Mouse (Mus musculus) kidney, embryonic 14.5 days (tissue): Measurements from ENCODE around the gene Dnaaf5. TPM values are rescaled to one million over a fixed set of nuclear protein-coding genes. Genes with fewer than 3 reads are reported as not detected.

Experiments
- ATAC-seq: fragments of 200-750 bp; cut with Nextera tagmentation; 2 replicates; pipeline ENCODE4 v1.8.0; 2017; ENCODE audit warnings: moderate number of reproducible peaks, mild to moderate bottlenecking, moderate TSS enrichment, moderate library complexity; ENCODE audit not compliant: low FRiP score, low TSS enrichment
- H3K27ac ChIP-seq: fragments of 300-500 bp; sonication (generic); 2 replicates; pipeline ENCODE4 v1.5.1; 2014; ENCODE audit warnings: low read depth, mild to moderate bottlenecking, low read length, moderate library complexity, mixed read lengths
- H3K27me3 ChIP-seq: fragments of 300-500 bp; sonication (generic); 2 replicates; pipeline ENCODE4 v1.6.1; 2014; ENCODE audit warnings: mild to moderate bottlenecking, low read length; ENCODE audit not compliant: control insufficient read depth, insufficient read depth
- H3K36me3 ChIP-seq: fragments of 300-500 bp; sonication (generic); 2 replicates; pipeline ENCODE4 v1.6.1; 2014; ENCODE audit warnings: low read length, mixed read lengths; ENCODE audit not compliant: control insufficient read depth, insufficient read depth
- H3K4me1 ChIP-seq: fragments of 300-500 bp; sonication (generic); 2 replicates; pipeline ENCODE4 v1.6.1; 2014; ENCODE audit warnings: low read length, mixed read lengths; ENCODE audit not compliant: control insufficient read depth, insufficient read depth
- H3K4me2 ChIP-seq: fragments of 300-500 bp; sonication (generic); replicated peaks from 2 replicates; pipeline ENCODE4 v1.6.1; 2014; ENCODE audit warnings: low read depth, mild to moderate bottlenecking, low read length
- H3K4me3 ChIP-seq: fragments of 300-500 bp; sonication (generic); 2 replicates; pipeline ENCODE4 v1.5.1; 2014; ENCODE audit warnings: mild to moderate bottlenecking, low read length
- H3K9ac ChIP-seq: fragments of 300-500 bp; sonication (generic); 2 replicates; pipeline ENCODE4 v1.6.1; 2014; ENCODE audit warnings: low read depth, mild to moderate bottlenecking, low read length, moderate library complexity
- H3K9me3 ChIP-seq: fragments of 300-500 bp; sonication (generic); 2 replicates; pipeline ENCODE4 v1.6.1; 2016; ENCODE audit warnings: low read length; ENCODE audit not compliant: control insufficient read depth
- WGBS: fragments of 180-500 bp; shearing (Covaris S2); extraction: QIAGEN DNeasy Blood & Tissue Kit; methylation state at CpG from one replicate; pipeline ENCODE4 v1.1.7; 2014; 5-methylcytosine and 5-hydroxymethylcytosine counted together
- polyA plus RNA-seq: library from polyadenylated mRNA; unstranded; fragments of >200 nt; fragmentation: Nextera tagmentation; extraction: Ambion mirVana; gene quantifications from 2 replicates; pipeline ENCODE4 v1.2.1, GENCODE M21; 2014

Gene Dnaaf5
- polyA plus RNA-seq, 1 experiment from 2014 or later, result 11.5 TPM

DNA sequence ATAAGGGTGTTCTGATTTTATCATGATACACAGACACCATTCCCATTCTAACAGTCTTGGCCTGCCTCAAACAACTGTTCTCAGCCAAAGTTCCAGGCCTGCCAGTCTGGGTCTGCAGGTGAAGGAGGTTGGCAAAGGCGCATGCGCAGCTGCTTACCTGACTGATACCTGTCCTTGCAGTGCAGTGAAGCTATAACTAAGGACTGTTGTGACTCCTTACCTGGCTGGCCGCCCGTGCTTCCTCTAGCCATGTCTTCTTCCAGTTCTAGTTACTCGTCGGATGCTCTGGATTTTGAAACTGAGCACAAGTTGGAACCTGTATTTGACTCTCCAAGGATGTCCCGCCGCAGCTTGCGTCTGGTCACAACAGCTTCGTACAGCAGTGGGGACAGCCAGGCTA lies 73.3 kb downstream of the Dnaaf5 start:
- Histone ChIP-seq H3K4me2 (no peak overlapping the region), H3K4me3 (no peak overlapping the region), H3K36me3 (peaks cover 65% of the 10 kb centered on the region), H3K27me3 (no peaks in the 10 kb centered on the region), H3K27ac (no peak overlapping the region), H3K9me3 (no peaks in the 10 kb centered on the region), H3K9ac (no peak overlapping the region), H3K4me1 (no peaks in the 10 kb centered on the region)
- 95% methylated on average over 10 of the region's 10 CpGs for WGBS
- ATAC-seq, result no peak

DNA sequence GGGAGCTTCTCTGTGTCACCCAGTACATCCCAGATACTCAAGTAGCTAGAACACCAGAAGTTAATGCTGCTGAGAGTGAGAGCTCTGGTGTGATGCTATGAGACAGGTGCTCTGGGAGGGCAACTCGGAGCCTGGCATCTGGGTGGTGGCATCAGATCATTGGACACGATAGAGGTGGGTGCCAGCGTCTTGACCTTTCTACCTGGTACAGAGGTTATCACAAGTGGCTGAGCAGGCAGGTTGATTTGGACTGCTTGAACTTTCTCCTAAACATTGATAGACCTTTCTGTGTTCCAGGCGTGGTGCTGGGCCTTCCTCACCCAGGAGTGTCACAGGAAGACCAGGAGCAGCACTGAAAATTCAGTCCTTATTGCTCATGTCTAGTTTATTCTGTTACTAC lies 77.2 kb downstream of the Dnaaf5 start:
- no peaks in the 10 kb centered on the region for H3K27me3 ChIP-seq
- no peak overlapping the region for H3K9ac ChIP-seq
- no peak overlapping the region for H3K4me3 ChIP-seq
- H3K27ac ChIP-seq, result no peak overlapping the region
- H3K9me3 ChIP-seq, result no peaks in the 10 kb centered on the region
- H3K4me1 ChIP-seq, result no peaks in the 10 kb centered on the region
- peaks cover 81% of the 10 kb centered on the region for H3K36me3 ChIP-seq
- WGBS, result 90% methylated on average over 4 of the region's 4 CpGs
- no peak overlapping the region for H3K4me2 ChIP-seq
- no peak for ATAC-seq

DNA sequence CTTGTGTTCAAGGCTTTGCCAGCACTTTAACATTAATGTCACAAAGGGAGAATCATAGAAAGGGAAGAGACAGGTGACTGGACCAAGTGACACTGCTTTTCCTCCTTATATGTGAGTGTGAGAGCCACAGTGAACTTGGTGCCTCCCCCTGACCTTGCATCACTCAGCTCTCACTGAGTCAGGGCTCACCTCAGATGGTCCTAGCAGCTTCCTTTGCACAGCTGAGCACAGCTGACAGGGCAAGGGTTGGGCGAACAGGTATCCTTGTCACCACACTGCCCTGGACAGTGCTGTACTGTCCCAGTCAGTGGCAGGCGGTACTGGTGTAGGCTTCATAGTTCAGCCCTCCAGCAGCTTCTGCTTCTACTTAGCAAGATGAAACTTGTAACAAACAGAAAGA lies 77.6 kb downstream of the Dnaaf5 start:
- Histone ChIP-seq H3K27ac (no peak overlapping the region), H3K4me2 (no peak overlapping the region), H3K27me3 (no peaks in the 10 kb centered on the region), H3K9ac (no peak overlapping the region), H3K36me3 (peaks cover 78% of the 10 kb centered on the region), H3K4me1 (no peaks in the 10 kb centered on the region), H3K9me3 (no peaks in the 10 kb centered on the region), H3K4me3 (no peak overlapping the region)
- ATAC-seq, result no peak
- WGBS, result 96% methylated on average over 2 of the region's 2 CpGs

DNA sequence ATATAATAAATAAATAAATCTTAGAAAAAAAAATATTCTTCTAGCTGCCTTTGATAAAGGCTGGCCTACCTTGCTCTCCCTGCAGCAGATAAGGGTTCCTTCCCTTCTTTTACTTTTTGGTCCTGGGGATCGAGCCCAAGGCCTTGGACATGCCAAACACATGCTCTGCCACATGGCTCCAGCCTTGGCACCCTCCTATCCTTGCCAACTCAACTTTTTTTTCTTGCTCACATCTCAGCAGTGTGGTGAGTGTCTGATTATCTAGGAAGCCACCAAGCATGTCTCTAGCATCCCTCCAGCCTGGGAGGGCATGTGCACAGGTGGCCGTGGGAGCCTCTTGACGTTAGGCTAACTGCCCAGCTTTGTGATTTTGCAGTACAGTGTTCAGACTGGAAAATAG lies 78.3 kb downstream of the Dnaaf5 start:
- no peak overlapping the region for H3K9ac ChIP-seq
- H3K4me3 ChIP-seq, result no peak overlapping the region
- H3K27ac ChIP-seq, result no peak overlapping the region
- no peaks in the 10 kb centered on the region for H3K9me3 ChIP-seq
- no peak overlapping the region for H3K4me2 ChIP-seq
- peaks cover 72% of the 10 kb centered on the region for H3K36me3 ChIP-seq
- H3K4me1 ChIP-seq, result no peaks in the 10 kb centered on the region
- no peaks in the 10 kb centered on the region for H3K27me3 ChIP-seq
- 92% methylated on average over 3 of the region's 3 CpGs for WGBS
- no peak for ATAC-seq

DNA sequence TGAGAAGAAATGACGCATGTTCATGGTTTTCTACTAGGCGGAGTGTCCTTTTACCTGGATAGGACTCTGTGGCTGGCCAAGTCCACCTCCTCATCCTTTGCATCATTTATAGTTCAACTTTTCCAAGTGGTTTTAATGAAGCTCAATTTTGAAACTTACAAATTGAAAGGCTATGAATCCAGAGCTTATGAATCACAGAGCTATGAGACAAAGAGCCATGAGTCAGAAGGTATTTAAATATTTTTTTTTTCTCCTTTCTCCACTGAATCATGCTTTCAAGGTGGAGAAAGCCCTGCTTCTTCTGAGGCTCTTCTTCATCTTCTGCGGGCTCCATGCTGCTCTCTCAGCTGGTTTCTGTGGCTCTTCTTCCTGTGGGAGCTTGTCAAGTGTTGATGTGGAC lies 79.7 kb downstream of the Dnaaf5 start:
- H3K27ac ChIP-seq, result no peak overlapping the region

DNA sequence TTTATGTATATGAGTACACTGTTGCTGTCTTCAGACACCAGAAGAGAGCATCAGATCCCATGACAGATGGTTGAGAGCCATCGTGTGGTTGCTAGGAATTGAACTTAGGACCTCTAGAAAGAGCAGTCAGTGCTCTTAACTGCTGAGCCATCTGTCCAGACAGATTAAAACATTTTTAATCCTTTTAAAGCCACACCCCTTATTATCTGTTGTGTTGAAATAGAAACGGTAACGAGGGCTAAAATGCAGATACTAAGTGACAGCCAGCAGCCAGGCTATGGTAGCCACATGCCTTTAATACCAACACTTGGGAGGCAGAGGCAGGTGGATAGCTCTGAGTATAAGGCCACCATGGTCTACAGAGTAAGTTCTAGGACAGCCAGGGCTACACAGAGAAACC lies 82.1 kb downstream of the Dnaaf5 start:
- no peak overlapping the region for H3K27ac ChIP-seq
- H3K9me3 ChIP-seq, result no peaks in the 10 kb centered on the region
- peaks cover 75% of the 10 kb centered on the region for H3K36me3 ChIP-seq
- WGBS, result 96% methylated on average over 3 of the region's 3 CpGs
- no peak overlapping the region for H3K4me2 ChIP-seq
- H3K9ac ChIP-seq, result no peak overlapping the region
- no peak for ATAC-seq
- no peaks in the 10 kb centered on the region for H3K27me3 ChIP-seq
- H3K4me3 ChIP-seq, result no peak overlapping the region
- H3K4me1 ChIP-seq, result no peaks in the 10 kb centered on the region

More for the DNA sequence above, 79.7 kb downstream of the Dnaaf5 start:
- H3K4me3 ChIP-seq, result no peak overlapping the region
- no peak overlapping the region for H3K9ac ChIP-seq
- H3K4me1 ChIP-seq, result no peaks in the 10 kb centered on the region
- peaks cover 73% of the 10 kb centered on the region for H3K36me3 ChIP-seq
- no peak for ATAC-seq
- H3K27me3 ChIP-seq, result no peaks in the 10 kb centered on the region
- no peak overlapping the region for H3K4me2 ChIP-seq
- WGBS, result 95% methylated on average over 3 of the region's 3 CpGs
- H3K9me3 ChIP-seq, result no peaks in the 10 kb centered on the region

DNA sequence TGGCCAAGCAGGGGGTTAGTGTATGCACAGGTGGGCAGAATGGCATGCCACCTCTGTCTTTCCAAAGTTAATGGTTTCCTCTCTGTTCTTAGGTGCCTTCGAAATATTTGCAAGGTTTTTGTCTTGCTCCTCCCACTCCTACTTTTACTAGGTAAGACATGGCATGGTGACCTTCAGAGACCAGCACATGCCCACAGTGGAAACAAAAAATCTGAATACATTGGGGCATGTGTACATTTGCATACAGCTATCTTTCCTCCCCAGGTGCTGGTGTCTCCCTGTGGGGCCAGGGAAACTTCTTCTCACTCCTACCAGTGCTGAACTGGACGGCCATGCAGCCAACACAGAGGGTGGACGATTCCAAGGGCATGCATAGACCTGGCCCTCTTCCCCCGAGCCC lies 84.4 kb downstream of the Dnaaf5 start:
- Histone ChIP-seq H3K36me3 (peaks cover 79% of the 10 kb centered on the region), H3K27me3 (no peaks in the 10 kb centered on the region), H3K9ac (no peak overlapping the region), H3K4me1 (no peaks in the 10 kb centered on the region), H3K9me3 (no peaks in the 10 kb centered on the region), H3K27ac (no peak overlapping the region), H3K4me3 (no peak overlapping the region), H3K4me2 (no peak overlapping the region)
- no peak for ATAC-seq
- WGBS, result 94% methylated on average over 4 of the region's 4 CpGs

Other genes with a start within 250 kb of the Dnaaf5 start
- gene Pdgfa, start 152.9 kb upstream of the Dnaaf5 start, polyA plus RNA-seq, result 57.7 and 70.2 TPM in 2 replicates
- 10.0 and 15.7 TPM in 2 replicates for gene Prkar1b, start 222 bp upstream of the Dnaaf5 start, polyA plus RNA-seq
- 29.2 and 59.5 TPM in 2 replicates for gene Sun1, start 50.4 kb downstream of the Dnaaf5 start, polyA plus RNA-seq
- gene Get4, start 102.1 kb downstream of the Dnaaf5 start, polyA plus RNA-seq, result 132 and 156 TPM in 2 replicates
- 0.89 and 1.2 TPM in 2 replicates for gene Adap1, start 175.4 kb downstream of the Dnaaf5 start, polyA plus RNA-seq
- gene Cox19, start 201.2 kb downstream of the Dnaaf5 start, polyA plus RNA-seq, result 105 and 119 TPM in 2 replicates
- gene Cyp2w1, start 202.4 kb downstream of the Dnaaf5 start, polyA plus RNA-seq, result not detected in 2 replicates
- 2.7 and 3.1 TPM in 2 replicates for gene Gpr146, start 227.5 kb downstream of the Dnaaf5 start, polyA plus RNA-seq